Mouse (Mus musculus): ENCODE measurements at regions not wholly inside any gene's neighbourhood (a gene's known extent, or its start where the extent isn't known, plus 50 kb on each side); places are given as distances from the start of the nearest gene placed in this dataset.
A peak's percentile ranks its signal among the peaks of the same experiment; 100 is the strongest.

- peak; percentile 20 for DNase-seq
These were observed 883.8 kb downstream of the Gbe1 start for GRCm38 (mm10) chr16:71197523-71197922.

GRCm38 (mm10) chr16:71208806-71209205 is 895.1 kb downstream of the Gbe1 start:
- no peak for DNase-seq

GRCm38 (mm10) chr16:71224469-71224868 is 910.7 kb downstream of the Gbe1 start:
- DNase-seq, result no peak

- DNase-seq, result no peak
These were observed 916.4 kb downstream of the Gbe1 start for GRCm38 (mm10) chr16:71230104-71230653.

- no peak for DNase-seq
These were observed 929.3 kb downstream of the Gbe1 start for GRCm38 (mm10) chr16:71243065-71243464.

- DNase-seq, result no peak
These were observed 929.7 kb downstream of the Gbe1 start for GRCm38 (mm10) chr16:71243480-71243879.

- peak; percentile 77 for DNase-seq
These were observed 933.9 kb downstream of the Gbe1 start for GRCm38 (mm10) chr16:71247516-71248139.

GRCm38 (mm10) chr16:71255740-71256139 is 942.0 kb downstream of the Gbe1 start:
- no peak for DNase-seq

- DNase-seq, result no peak
These were observed 942.4 kb downstream of the Gbe1 start for GRCm38 (mm10) chr16:71256175-71256574.

- DNase-seq, result no peak
These were observed 953.4 kb downstream of the Gbe1 start for GRCm38 (mm10) chr16:71267191-71267590.

Measured in right cerebral cortex, adult 18-20 months (tissue).